Mouse (Mus musculus) intestine, postnatal 0 days (tissue): ENCODE data around the gene Slc22a16. TPM values are rescaled to one million over a fixed set of nuclear protein-coding genes. Genes with fewer than 3 reads are reported as not detected.

ENCODE experiments used
- ATAC-seq: fragments of 200-750 bp; cut with Nextera tagmentation; 2 replicates; pipeline ENCODE4 v1.8.0; 2017; ENCODE audit warnings: mild to moderate bottlenecking, moderate TSS enrichment, moderate library complexity
- H3K27ac ChIP-seq: fragments of 300-500 bp; sonication (generic); 2 replicates; pipeline ENCODE4 v1.5.1; 2014; ENCODE audit warnings: mild to moderate bottlenecking, low read depth, low read length, moderate library complexity
- H3K27me3 ChIP-seq: fragments of 300-500 bp; sonication (generic); replicated peaks from 2 replicates; pipeline ENCODE4 v1.6.1; 2014; ENCODE audit warnings: low read length, mixed read lengths; ENCODE audit not compliant: control insufficient read depth, insufficient read depth
- H3K36me3 ChIP-seq: fragments of 300-500 bp; sonication (generic); 2 replicates; pipeline ENCODE4 v1.6.1; 2014; ENCODE audit warnings: mild to moderate bottlenecking, moderate library complexity; ENCODE audit not compliant: control insufficient read depth, insufficient read depth
- H3K4me1 ChIP-seq: fragments of 300-500 bp; sonication (generic); replicated peaks from 2 replicates; pipeline ENCODE4 v1.6.1; 2014; ENCODE audit warnings: antibody characterized with exemption, low read length, mixed read lengths; ENCODE audit not compliant: control insufficient read depth, insufficient read depth
- H3K4me2 ChIP-seq: fragments of 300-500 bp; sonication (generic); replicated peaks from 2 replicates; pipeline ENCODE4 v1.6.1; 2014; ENCODE audit warnings: low read depth, mild to moderate bottlenecking, moderate library complexity
- H3K4me3 ChIP-seq: fragments of 300-500 bp; sonication (generic); 2 replicates; pipeline ENCODE4 v1.5.1; 2014; ENCODE audit warnings: low read depth, low read length
- H3K9ac ChIP-seq: fragments of 300-500 bp; sonication (generic); 2 replicates; pipeline ENCODE4 v1.6.1; 2014; ENCODE audit warnings: mild to moderate bottlenecking, low read depth, low read length
- H3K9me3 ChIP-seq: fragments of 300-500 bp; sonication (generic); 2 replicates; pipeline ENCODE4 v1.6.1; 2016; ENCODE audit warnings: mixed run types; ENCODE audit not compliant: control insufficient read depth
- CTCF ChIP-seq: sonication (generic); IDR thresholded peaks from 2 replicates; pipeline ENCODE4 v1.5.1; 2016; ENCODE audit warnings: low read depth, mild to moderate bottlenecking, control low read depth, antibody characterized with exemption, moderate library complexity
- WGBS: fragments of 180-500 bp; shearing (Covaris S2); extraction: QIAGEN DNeasy Blood & Tissue Kit; methylation state at CpG from one replicate; pipeline ENCODE4 v1.1.7; 2014; 5-methylcytosine and 5-hydroxymethylcytosine counted together
- polyA plus RNA-seq: library from polyadenylated mRNA; unstranded; fragments of >200 nt; fragmentation: Nextera tagmentation; extraction: Ambion mirVana; gene quantifications from 2 replicates; pipeline ENCODE4 v1.2.1, GENCODE M21; 2015

The Slc22a16 gene
- polyA plus RNA-seq, 1 experiment from 2014 or later = not detected

GRCm38 (mm10) chr10:40638823-40639819 is 69.0 kb downstream of the Slc22a16 start:
- H3K27ac ChIP-seq = no peak overlapping the region
- peak; percentile 14; the same call in 1 of the 2 replicates for TF ChIP-seq CTCF
- H3K9me3 ChIP-seq = no peaks in the 10 kb centered on the region
- no peak overlapping the region for H3K4me3 ChIP-seq
- no peak overlapping the region for H3K4me2 ChIP-seq
- no peaks in the 10 kb centered on the region for H3K36me3 ChIP-seq
- H3K27me3 ChIP-seq = no peaks in the 10 kb centered on the region
- no peaks in the 10 kb centered on the region for H3K4me1 ChIP-seq
- no peak overlapping the region for H3K9ac ChIP-seq
- no peak for ATAC-seq
- WGBS = 73% methylated on average over 26 of the region's 26 CpGs

- no peak overlapping the region for H3K9ac ChIP-seq
- WGBS = 86% methylated on average over 4 of the region's 4 CpGs
- H3K4me3 ChIP-seq = no peak overlapping the region
- no peak overlapping the region for H3K27ac ChIP-seq
- no peak for TF ChIP-seq CTCF
- H3K9me3 ChIP-seq = no peaks in the 10 kb centered on the region
- H3K27me3 ChIP-seq = no peaks in the 10 kb centered on the region
- no peaks in the 10 kb centered on the region for H3K4me1 ChIP-seq
- ATAC-seq = no peak
- H3K36me3 ChIP-seq = no peaks in the 10 kb centered on the region
- no peak overlapping the region for H3K4me2 ChIP-seq
Observed at GRCm38 (mm10) chr10:40640406-40640805, 70.3 kb downstream of the Slc22a16 start.

GRCm38 (mm10) chr10:40641901-40642300 is 71.8 kb downstream of the Slc22a16 start:
- no peaks in the 10 kb centered on the region for H3K9me3 ChIP-seq
- no peak for TF ChIP-seq CTCF
- H3K4me1 ChIP-seq = no peaks in the 10 kb centered on the region
- ATAC-seq = no peak
- H3K27ac ChIP-seq = no peak overlapping the region
- H3K27me3 ChIP-seq = no peaks in the 10 kb centered on the region
- no peaks in the 10 kb centered on the region for H3K36me3 ChIP-seq
- no peak overlapping the region for H3K4me3 ChIP-seq
- no peak overlapping the region for H3K9ac ChIP-seq
- WGBS = 90% methylated on average over 7 of the region's 7 CpGs
- H3K4me2 ChIP-seq = no peak overlapping the region

GRCm38 (mm10) chr10:40643126-40643525 is 73.0 kb downstream of the Slc22a16 start:
- WGBS = 84% methylated on average over 5 of the region's 5 CpGs
- Histone ChIP-seq H3K4me1 (no peaks in the 10 kb centered on the region), H3K4me3 (no peak overlapping the region), H3K27me3 (no peaks in the 10 kb centered on the region), H3K4me2 (no peak overlapping the region), H3K36me3 (no peaks in the 10 kb centered on the region), H3K9ac (no peak overlapping the region), H3K27ac (no peak overlapping the region), H3K9me3 (no peaks in the 10 kb centered on the region)
- ATAC-seq = no peak
- no peak for TF ChIP-seq CTCF

- no peak overlapping the region for H3K4me2 ChIP-seq
Observed at GRCm38 (mm10) chr10:40644456-40644855, 74.3 kb downstream of the Slc22a16 start.

GRCm38 (mm10) chr10:40645346-40645745 is 75.2 kb downstream of the Slc22a16 start:
- no peaks in the 10 kb centered on the region for H3K36me3 ChIP-seq
- no peak overlapping the region for H3K9ac ChIP-seq
- no peaks in the 10 kb centered on the region for H3K27me3 ChIP-seq
- H3K4me3 ChIP-seq = no peak overlapping the region
- no peak for ATAC-seq
- H3K27ac ChIP-seq = no peak overlapping the region
- H3K4me2 ChIP-seq = no peak overlapping the region
- WGBS = 58% methylated on average over 1 of the region's 1 CpGs
- no peak for TF ChIP-seq CTCF
- H3K4me1 ChIP-seq = no peaks in the 10 kb centered on the region
- H3K9me3 ChIP-seq = no peaks in the 10 kb centered on the region

More at GRCm38 (mm10) chr10:40644456-40644855, 74.3 kb downstream of the Slc22a16 start:
- WGBS = 44% methylated on average over 9 of the region's 9 CpGs
- Histone ChIP-seq H3K4me3 (no peak overlapping the region), H3K27ac (no peak overlapping the region), H3K36me3 (no peaks in the 10 kb centered on the region), H3K9me3 (no peaks in the 10 kb centered on the region), H3K27me3 (no peaks in the 10 kb centered on the region), H3K9ac (no peak overlapping the region), H3K4me1 (no peaks in the 10 kb centered on the region)
- TF ChIP-seq CTCF = peak; percentile 26; the same call in 1 of the 2 replicates
- no peak for ATAC-seq
